In genomic region chr7:122970864-122971420, GRCm38 (mm10) we compare ENCODE assay signal across 8 mouse cellular contexts. TPM values are rescaled to one million over a fixed set of nuclear protein-coding genes. Genes with fewer than 3 reads are reported as not detected.
DNase-seq lines count a peak whose midpoint lies in the region; ATAC-seq lines count a peak whose summit lies in the region.

No protein-coding gene starts in this region.

- H3K4me1 ChIP-seq in kidney, embryonic 14.5 days (ENCODE audit: control insufficient read depth, insufficient read depth, low read length), result peaks cover 16% of the 10 kb centered on the region
- H3K4me1 ChIP-seq in heart, embryonic 16.5 days (ENCODE audit: control insufficient read depth, insufficient read depth, low read length), result peaks cover 23% of the 10 kb centered on the region
- peaks cover 38% of the 10 kb centered on the region for H3K4me1 ChIP-seq in midbrain, embryonic 10.5 days

- no peak for DNase-seq in kidney, postnatal 14 days
- peak; percentile 28 for DNase-seq in adipocyte (ENCODE audit: low spot score)
- DNase-seq in midbrain, embryonic 10.5 days (ENCODE audit: low spot score), result no peak
- DNase-seq in cerebellum, adult 18-20 months, result no peak
- DNase-seq in right cerebral cortex, postnatal 25 days, result no peak
- DNase-seq in left cerebral cortex, adult 9 months (ENCODE audit: low spot score in 2 of 2), result no peak

- WGBS in kidney, embryonic 14.5 days, result under 1% methylated on average over 14 of the region's 14 CpGs
- WGBS in heart, embryonic 16.5 days, result under 1% methylated on average over 14 of the region's 14 CpGs
- WGBS in midbrain, embryonic 10.5 days, result 3% methylated on average over 14 of the region's 14 CpGs

- H3K9me3 ChIP-seq in kidney, embryonic 14.5 days (ENCODE audit: control insufficient read depth, low read length), result no peaks in the 10 kb centered on the region
- no peaks in the 10 kb centered on the region for H3K9me3 ChIP-seq in heart, embryonic 16.5 days (replicated peaks; ENCODE audit: control insufficient read depth, low read length)
- H3K9me3 ChIP-seq in midbrain, embryonic 10.5 days (replicated peaks), result no peaks in the 10 kb centered on the region

- peak overlapping the region; percentile 92 for H3K4me2 ChIP-seq in kidney, embryonic 14.5 days (replicated peaks; ENCODE audit: low read depth, low read length)
- peak overlapping the region; percentile 96 for H3K4me2 ChIP-seq in heart, embryonic 16.5 days (ENCODE audit: low read depth, low read length)

- no peaks in the 10 kb centered on the region for H3K27me3 ChIP-seq in kidney, embryonic 14.5 days (ENCODE audit: control insufficient read depth, insufficient read depth, low read length)
- H3K27me3 ChIP-seq in heart, embryonic 16.5 days (ENCODE audit: control insufficient read depth, insufficient read depth, low read length), result no peaks in the 10 kb centered on the region
- no peaks in the 10 kb centered on the region for H3K27me3 ChIP-seq in midbrain, embryonic 10.5 days (ENCODE audit: low read depth, poor library complexity, severe bottlenecking)

- no peak overlapping the region; the same call in 1 of the 2 replicates for H3K27ac ChIP-seq in kidney, embryonic 14.5 days (ENCODE audit: low read depth, low read length)
- H3K27ac ChIP-seq in heart, embryonic 16.5 days (ENCODE audit: low read length), result peak overlapping the region; percentile 87
- H3K27ac ChIP-seq in midbrain, embryonic 10.5 days (replicated peaks), result peak overlapping the region; percentile 99

- ATAC-seq in kidney, embryonic 14.5 days (ENCODE audit: low FRiP score, low TSS enrichment), result no peak
- ATAC-seq in heart, embryonic 16.5 days (replicated peaks; ENCODE audit: extremely low read depth, insufficient read depth, low FRiP score), result no peak

- peak overlapping the region; percentile 100 for H3K9ac ChIP-seq in kidney, embryonic 14.5 days (ENCODE audit: low read depth, low read length)
- H3K9ac ChIP-seq in heart, embryonic 16.5 days (ENCODE audit: low read length), result peak overlapping the region; percentile 95

- peak overlapping the region; percentile 99 for H3K4me3 ChIP-seq in kidney, embryonic 14.5 days (ENCODE audit: low read length)
- H3K4me3 ChIP-seq in heart, embryonic 16.5 days (ENCODE audit: low read length), result peak overlapping the region; percentile 96
- H3K4me3 ChIP-seq in midbrain, embryonic 10.5 days, result peak overlapping the region; percentile 100

- peaks cover 16% of the 10 kb centered on the region for H3K36me3 ChIP-seq in kidney, embryonic 14.5 days (ENCODE audit: control insufficient read depth, insufficient read depth, low read length)
- H3K36me3 ChIP-seq in heart, embryonic 16.5 days (ENCODE audit: control insufficient read depth, insufficient read depth), result no peaks in the 10 kb centered on the region
- H3K36me3 ChIP-seq in midbrain, embryonic 10.5 days, result peaks cover 44% of the 10 kb centered on the region

RNA-seq across cellular contexts. Expression of gene Rbbp6, which starts 5.5 kb away (rescaled TPM):
- 40.0 and 41.6 TPM in 2 replicates for polyA plus RNA-seq in kidney, embryonic 14.5 days (2014; fragmentation: Nextera tagmentation; extraction: Ambion mirVana)
- polyA plus RNA-seq in heart, embryonic 16.5 days (2015; fragmentation: Nextera tagmentation; extraction: Ambion mirVana), result 16.5 and 17.2 TPM in 2 replicates
- 24.9 and 25.6 TPM in 2 replicates for polyA plus RNA-seq in midbrain, embryonic 10.5 days (2016; fragmentation: Nextera tagmentation; extraction: Ambion mirVana)
